Mouse (Mus musculus) small intestine, adult 2 months (tissue): ENCODE data around the gene Jade1.

Source experiments
- CTCF ChIP-seq: fragments of 200-500 bp; IDR thresholded peaks from 2 replicates; pipeline ENCODE4 v1.5.1; 2012; ENCODE audit warnings: low read depth, mild to moderate bottlenecking, control low read depth, inconsistent platforms, low read length, moderate library complexity, mixed read lengths; ENCODE audit not compliant: insufficient replicate concordance, insufficient read length; ENCODE audit errors: extremely low read depth
- POLR2A ChIP-seq: fragments of 200-500 bp; IDR thresholded peaks from 2 replicates; pipeline ENCODE4 v1.6.1; 2012; ENCODE audit warnings: low read depth, mild to moderate bottlenecking, control low read depth, inconsistent platforms, low read length, moderate library complexity

DNA sequence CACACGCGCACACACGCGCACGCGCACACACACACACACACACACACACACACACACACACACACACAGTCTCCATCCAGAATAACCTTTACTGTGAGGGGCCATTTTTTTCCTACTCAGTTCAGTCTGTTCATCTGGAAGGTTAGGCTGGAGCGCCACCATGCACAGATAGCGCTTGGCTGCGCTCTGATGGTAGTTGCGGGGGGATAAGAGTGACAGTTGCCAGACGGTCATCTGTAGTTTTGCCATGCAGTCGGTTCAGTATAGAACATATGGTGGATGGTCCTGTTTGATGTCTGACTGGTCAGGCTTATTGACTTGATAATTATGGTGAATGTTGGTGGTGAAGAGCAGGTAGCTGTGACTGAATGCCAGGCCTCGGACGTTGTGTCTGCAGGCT is 27.6 kb downstream of the Jade1 start:
- TF ChIP-seq CTCF, result no peak
- no peak for TF ChIP-seq POLR2A
